Mouse (Mus musculus) liver, embryonic 13.5 days (tissue): Measurements from ENCODE around the gene Frrs1l. TPM values are rescaled to one million over a fixed set of nuclear protein-coding genes. Genes with fewer than 3 reads are reported as not detected.
A peak's percentile ranks its signal among the peaks of the same experiment; 100 is the strongest.

ENCODE experiments used
- ATAC-seq: fragments of 200-750 bp; cut with Nextera tagmentation; 2 replicates; pipeline ENCODE4 v1.8.0; 2017; ENCODE audit warnings: low read depth, mild to moderate bottlenecking, moderate number of reproducible peaks, moderate library complexity
- DNase-seq: peaks from one replicate; pipeline ENCODE4 v3.0.0; 2022
- H3K27ac ChIP-seq: fragments of 300-500 bp; sonication (generic); 2 replicates; pipeline ENCODE4 v1.5.1; 2015; ENCODE audit warnings: moderate library complexity, mild to moderate bottlenecking, inconsistent platforms
- H3K27me3 ChIP-seq: fragments of 300-500 bp; sonication (generic); 2 replicates; pipeline ENCODE4 v1.6.1; 2015; ENCODE audit warnings: mild to moderate bottlenecking, inconsistent platforms
- H3K36me3 ChIP-seq: fragments of 300-500 bp; sonication (generic); 2 replicates; pipeline ENCODE4 v1.6.1; 2015; ENCODE audit warnings: mild to moderate bottlenecking, inconsistent platforms
- H3K4me1 ChIP-seq: fragments of 300-500 bp; sonication (generic); replicated peaks from 2 replicates; pipeline ENCODE4 v1.6.1; 2015; ENCODE audit warnings: inconsistent platforms
- H3K4me2 ChIP-seq: fragments of 300-500 bp; sonication (generic); 2 replicates; pipeline ENCODE4 v1.6.1; 2015; ENCODE audit warnings: inconsistent platforms, mild to moderate bottlenecking, moderate library complexity
- H3K4me3 ChIP-seq: fragments of 300-500 bp; sonication (generic); replicated peaks from 2 replicates; pipeline ENCODE4 v1.5.1; 2015; ENCODE audit warnings: mild to moderate bottlenecking, inconsistent platforms
- H3K9ac ChIP-seq: fragments of 300-500 bp; sonication (generic); 2 replicates; pipeline ENCODE4 v1.6.1; 2015; ENCODE audit warnings: mild to moderate bottlenecking, inconsistent platforms
- H3K9me3 ChIP-seq: fragments of 300-500 bp; sonication (generic); replicated peaks from 2 replicates; pipeline ENCODE4 v1.6.1; 2016; ENCODE audit warnings: inconsistent platforms
- WGBS: fragments of 180-500 bp; shearing (Covaris S2); methylation state at CpG from one replicate; pipeline ENCODE4 v1.1.7; 2015; ENCODE audit not compliant: insufficient replicate concordance; 5-methylcytosine and 5-hydroxymethylcytosine counted together
- polyA plus RNA-seq: library from polyadenylated mRNA; unstranded; fragments of >200 nt; fragmentation: Nextera tagmentation; extraction: Ambion mirVana; gene quantifications from 2 replicates; pipeline ENCODE4 v1.2.1, GENCODE M21; 2015

Frrs1l gene
- 0.09 TPM in 2 replicates for polyA plus RNA-seq

- no peaks in the 10 kb centered on the region for H3K9me3 ChIP-seq
- WGBS, result 4% methylated on average over 42 of the region's 44 CpGs
- peaks cover 54% of the 10 kb centered on the region for H3K27me3 ChIP-seq
- no peaks in the 10 kb centered on the region for H3K36me3 ChIP-seq
- 0 out of 2 replicates have a peak, but pooled peaks cover 3% of the 10 kb centered on the region for H3K4me1 ChIP-seq
- H3K27ac ChIP-seq, result no peak within 1 kb of the TSS
- H3K9ac ChIP-seq, result no peak within 1 kb of the TSS
- DNase-seq, result no peak
- peak within 1 kb of the TSS; percentile 49 for H3K4me3 ChIP-seq
- H3K4me2 ChIP-seq, result peak within 1 kb of the TSS; percentile 66
- no peak for ATAC-seq
Measured at GRCm38 (mm10) chr4:56990215-56990584, at the start of gene Frrs1l. Gene Frrs1l, minus strand, starts transcription at chr4:56990391.

GRCm38 (mm10) chr4:57039127-57040031, 49.2 kb upstream of the Frrs1l start:
- Histone ChIP-seq H3K4me2 (no peak overlapping the region), H3K27me3 (no peaks in the 10 kb centered on the region), H3K4me3 (no peak overlapping the region), H3K9me3 (0 out of 2 replicates have a peak, but pooled peaks cover 2% of the 10 kb centered on the region), H3K4me1 (0 out of 2 replicates have a peak, but pooled peaks cover 5% of the 10 kb centered on the region), H3K9ac (no peak overlapping the region), H3K36me3 (no peaks in the 10 kb centered on the region), H3K27ac (no peak overlapping the region)
- no peak for DNase-seq
- no peak for ATAC-seq
- WGBS, result 16% methylated on average over 23 of the region's 23 CpGs

- 59% methylated on average over 7 of the region's 7 CpGs for WGBS
- Histone ChIP-seq H3K27ac (no peak overlapping the region), H3K4me2 (no peak overlapping the region), H3K9me3 (no peaks in the 10 kb centered on the region), H3K36me3 (no peaks in the 10 kb centered on the region), H3K4me1 (0 out of 2 replicates have a peak, but pooled peaks cover 5% of the 10 kb centered on the region), H3K27me3 (no peaks in the 10 kb centered on the region), H3K9ac (no peak overlapping the region), H3K4me3 (no peak overlapping the region)
- no peak for ATAC-seq
- no peak for DNase-seq
Measured at GRCm38 (mm10) chr4:57037554-57037953, 47.4 kb upstream of the Frrs1l start.

- ATAC-seq, result no peak
Measured at GRCm38 (mm10) chr4:57034169-57034568, 44.0 kb upstream of the Frrs1l start.

GRCm38 (mm10) chr4:57031440-57031839, 41.2 kb upstream of the Frrs1l start:
- WGBS, result 44% methylated on average over 4 of the region's 4 CpGs
- no peaks in the 10 kb centered on the region for H3K36me3 ChIP-seq
- no peak overlapping the region for H3K9ac ChIP-seq
- H3K27me3 ChIP-seq, result no peaks in the 10 kb centered on the region
- H3K9me3 ChIP-seq, result no peaks in the 10 kb centered on the region
- ATAC-seq, result no peak
- DNase-seq, result no peak
- no peak overlapping the region for H3K4me3 ChIP-seq
- H3K27ac ChIP-seq, result no peak overlapping the region
- H3K4me1 ChIP-seq, result no peaks in the 10 kb centered on the region
- H3K4me2 ChIP-seq, result no peak overlapping the region

More at GRCm38 (mm10) chr4:57034169-57034568, 44.0 kb upstream of the Frrs1l start:
- Histone ChIP-seq H3K9me3 (no peaks in the 10 kb centered on the region), H3K27me3 (no peaks in the 10 kb centered on the region), H3K36me3 (no peaks in the 10 kb centered on the region), H3K27ac (no peak overlapping the region), H3K4me1 (no peaks in the 10 kb centered on the region), H3K4me2 (no peak overlapping the region), H3K9ac (no peak overlapping the region), H3K4me3 (no peak overlapping the region)
- WGBS, result 61% methylated on average over 5 of the region's 5 CpGs
- no peak for DNase-seq

- Histone ChIP-seq H3K27me3 (no peaks in the 10 kb centered on the region), H3K9ac (no peak overlapping the region), H3K9me3 (no peaks in the 10 kb centered on the region), H3K4me3 (no peak overlapping the region), H3K4me1 (no peaks in the 10 kb centered on the region), H3K27ac (no peak overlapping the region), H3K4me2 (no peak overlapping the region), H3K36me3 (no peaks in the 10 kb centered on the region)
- DNase-seq, result no peak
- ATAC-seq, result no peak
- 23% methylated on average over 10 of the region's 10 CpGs for WGBS
Measured at GRCm38 (mm10) chr4:57027954-57028353, 37.8 kb upstream of the Frrs1l start.

GRCm38 (mm10) chr4:57023527-57023926, 33.3 kb upstream of the Frrs1l start:
- Histone ChIP-seq H3K4me1 (no peaks in the 10 kb centered on the region), H3K27ac (no peak overlapping the region), H3K9me3 (no peaks in the 10 kb centered on the region), H3K36me3 (no peaks in the 10 kb centered on the region), H3K4me2 (no peak overlapping the region), H3K4me3 (no peak overlapping the region), H3K9ac (no peak overlapping the region), H3K27me3 (no peaks in the 10 kb centered on the region)
- DNase-seq, result no peak
- ATAC-seq, result no peak
- WGBS, result 80% methylated on average over 3 of the region's 3 CpGs

- H3K4me1 ChIP-seq, result no peaks in the 10 kb centered on the region
- no peak overlapping the region for H3K4me3 ChIP-seq
- no peak overlapping the region for H3K4me2 ChIP-seq
- H3K36me3 ChIP-seq, result no peaks in the 10 kb centered on the region
- WGBS, result 69% methylated on average over 3 of the region's 3 CpGs
- ATAC-seq (no peak), DNase-seq (no peak)
- no peak overlapping the region for H3K27ac ChIP-seq
- H3K9me3 ChIP-seq, result no peaks in the 10 kb centered on the region
- H3K9ac ChIP-seq, result no peak overlapping the region
- H3K27me3 ChIP-seq, result no peaks in the 10 kb centered on the region
Measured at GRCm38 (mm10) chr4:57021288-57021687, 31.1 kb upstream of the Frrs1l start.

GRCm38 (mm10) chr4:57017229-57017628, 27.0 kb upstream of the Frrs1l start:
- DNase-seq (peak; percentile 31), ATAC-seq (no peak)
- Histone ChIP-seq H3K27ac (no peak overlapping the region), H3K27me3 (peaks cover 3% of the 10 kb centered on the region; the same call in 1 of the 2 replicates), H3K36me3 (no peaks in the 10 kb centered on the region), H3K4me3 (no peak overlapping the region), H3K4me1 (no peaks in the 10 kb centered on the region), H3K4me2 (no peak overlapping the region), H3K9ac (no peak overlapping the region), H3K9me3 (no peaks in the 10 kb centered on the region)
- WGBS, result 17% methylated on average over 5 of the region's 5 CpGs

GRCm38 (mm10) chr4:57016366-57017171, 26.4 kb upstream of the Frrs1l start:
- 32% methylated on average over 18 of the region's 18 CpGs for WGBS
- no peak overlapping the region for H3K4me2 ChIP-seq
- peaks cover 3% of the 10 kb centered on the region; the same call in 1 of the 2 replicates for H3K27me3 ChIP-seq
- no peaks in the 10 kb centered on the region for H3K36me3 ChIP-seq
- no peak overlapping the region for H3K4me3 ChIP-seq
- ATAC-seq (no peak), DNase-seq (no peak)
- H3K4me1 ChIP-seq, result no peaks in the 10 kb centered on the region
- H3K27ac ChIP-seq, result no peak overlapping the region
- no peak overlapping the region for H3K9ac ChIP-seq
- no peaks in the 10 kb centered on the region for H3K9me3 ChIP-seq

- H3K4me3 ChIP-seq, result no peak overlapping the region
- DNase-seq (no peak), ATAC-seq (peak; percentile 48)
- no peak overlapping the region for H3K9ac ChIP-seq
- H3K36me3 ChIP-seq, result no peaks in the 10 kb centered on the region
- no peak overlapping the region for H3K4me2 ChIP-seq
- no peaks in the 10 kb centered on the region for H3K9me3 ChIP-seq
- H3K27ac ChIP-seq, result no peak overlapping the region
- 53% methylated on average over 5 of the region's 5 CpGs for WGBS
- H3K27me3 ChIP-seq, result peaks cover 7% of the 10 kb centered on the region; the same call in 1 of the 2 replicates
- no peaks in the 10 kb centered on the region for H3K4me1 ChIP-seq
Measured at GRCm38 (mm10) chr4:57015032-57015431, 24.8 kb upstream of the Frrs1l start.
